Mouse (Mus musculus): ENCODE data around the gene Gpr158. TPM values are rescaled to one million over a fixed set of nuclear protein-coding genes. Genes with fewer than 3 reads are reported as not detected.
"Not testable (repeated sequence)": the region's sequence is repeated elsewhere in the genome, so short reads cannot be mapped to it uniquely, and the experiment has no call there.

Gene Gpr158
- total RNA-seq (2015) (not detected in 2 replicates), total RNA-seq (2017) (not detected in 2 replicates)

- ATAC-seq (replicated peaks; ENCODE audit: poor library complexity): peak; percentile 94
These were observed at the start of gene Gpr158 for GRCm38 (mm10) chr2:21367345-21368111. Gpr158 (plus strand) TSS chr2:21367542.

- no peak for ATAC-seq (replicated peaks; ENCODE audit: poor library complexity)
These were observed 23.5 kb upstream of the Gpr158 start for GRCm38 (mm10) chr2:21343821-21344220.

GRCm38 (mm10) chr2:21368351-21369170 lies 1.2 kb downstream of the Gpr158 start:
- peak; percentile 72 for ATAC-seq (replicated peaks; ENCODE audit: poor library complexity)

- ATAC-seq (replicated peaks; ENCODE audit: poor library complexity): no peak
These were observed 1.8 kb downstream of the Gpr158 start for GRCm38 (mm10) chr2:21369171-21369485.

- ATAC-seq (replicated peaks; ENCODE audit: poor library complexity): no peak
These were observed 2.2 kb downstream of the Gpr158 start for GRCm38 (mm10) chr2:21369556-21369955.

GRCm38 (mm10) chr2:21379516-21379915 lies 12.2 kb downstream of the Gpr158 start:
- ATAC-seq (replicated peaks; ENCODE audit: poor library complexity): no peak

GRCm38 (mm10) chr2:21392727-21393126 lies 25.4 kb downstream of the Gpr158 start:
- ATAC-seq (replicated peaks; ENCODE audit: poor library complexity): no peak

- ATAC-seq (replicated peaks; ENCODE audit: poor library complexity): no peak
These were observed 30.0 kb downstream of the Gpr158 start for GRCm38 (mm10) chr2:21397347-21397746.

GRCm38 (mm10) chr2:21399657-21400056 lies 32.3 kb downstream of the Gpr158 start:
- ATAC-seq (replicated peaks; ENCODE audit: poor library complexity): no peak

- no peak for ATAC-seq (replicated peaks; ENCODE audit: poor library complexity)
These were observed 38.3 kb downstream of the Gpr158 start for GRCm38 (mm10) chr2:21405617-21406016.

GRCm38 (mm10) chr2:21407443-21407985 lies 40.2 kb downstream of the Gpr158 start:
- no peak for ATAC-seq (replicated peaks; ENCODE audit: poor library complexity)

GRCm38 (mm10) chr2:21408821-21409220 lies 41.5 kb downstream of the Gpr158 start:
- no peak for ATAC-seq (replicated peaks; ENCODE audit: poor library complexity)

- no peak for ATAC-seq (replicated peaks; ENCODE audit: poor library complexity)
These were observed 62.9 kb downstream of the Gpr158 start for GRCm38 (mm10) chr2:21430288-21430687.

- no peak for ATAC-seq (replicated peaks; ENCODE audit: poor library complexity)
These were observed 63.8 kb downstream of the Gpr158 start for GRCm38 (mm10) chr2:21431182-21431581.

- ATAC-seq (replicated peaks; ENCODE audit: poor library complexity): no peak
These were observed 72.3 kb downstream of the Gpr158 start for GRCm38 (mm10) chr2:21439626-21440025.

GRCm38 (mm10) chr2:21460606-21461005 lies 93.3 kb downstream of the Gpr158 start:
- not testable (repeated sequence) for ATAC-seq (replicated peaks; ENCODE audit: poor library complexity)

GRCm38 (mm10) chr2:21474957-21475356 lies 107.6 kb downstream of the Gpr158 start:
- ATAC-seq (replicated peaks; ENCODE audit: poor library complexity): no peak

- ATAC-seq (replicated peaks; ENCODE audit: poor library complexity): no peak
These were observed 129.5 kb downstream of the Gpr158 start for GRCm38 (mm10) chr2:21496881-21497280.

- no peak for ATAC-seq (replicated peaks; ENCODE audit: poor library complexity)
These were observed 130.6 kb downstream of the Gpr158 start for GRCm38 (mm10) chr2:21497965-21498364.

- no peak for ATAC-seq (replicated peaks; ENCODE audit: poor library complexity)
These were observed 132.1 kb downstream of the Gpr158 start for GRCm38 (mm10) chr2:21499399-21499798.

- ATAC-seq (replicated peaks; ENCODE audit: poor library complexity): no peak
These were observed 140.1 kb downstream of the Gpr158 start for GRCm38 (mm10) chr2:21507449-21507848.

- ATAC-seq (replicated peaks; ENCODE audit: poor library complexity): no peak
These were observed 163.4 kb downstream of the Gpr158 start for GRCm38 (mm10) chr2:21530750-21531149.
